Mouse (Mus musculus): ENCODE measurements around the gene Hdac10. TPM values are rescaled to one million over a fixed set of nuclear protein-coding genes. Genes with fewer than 3 reads are reported as not detected.

Hdac10 gene
- 17.9 and 23.3 TPM in 2 replicates for total RNA-seq (2012; rRNA removed)
- polyA plus RNA-seq (2012; ENCODE audit: insufficient read depth in 1 of 2, insufficient read length in 2 of 2, low read depth in 1 of 2, low replicate concordance in 2 of 2, missing spikeins in 1 of 2) = 10 to 100 TPM in 1 of 2 experiments, not detected in 1; 26.6 TPM

DNA sequence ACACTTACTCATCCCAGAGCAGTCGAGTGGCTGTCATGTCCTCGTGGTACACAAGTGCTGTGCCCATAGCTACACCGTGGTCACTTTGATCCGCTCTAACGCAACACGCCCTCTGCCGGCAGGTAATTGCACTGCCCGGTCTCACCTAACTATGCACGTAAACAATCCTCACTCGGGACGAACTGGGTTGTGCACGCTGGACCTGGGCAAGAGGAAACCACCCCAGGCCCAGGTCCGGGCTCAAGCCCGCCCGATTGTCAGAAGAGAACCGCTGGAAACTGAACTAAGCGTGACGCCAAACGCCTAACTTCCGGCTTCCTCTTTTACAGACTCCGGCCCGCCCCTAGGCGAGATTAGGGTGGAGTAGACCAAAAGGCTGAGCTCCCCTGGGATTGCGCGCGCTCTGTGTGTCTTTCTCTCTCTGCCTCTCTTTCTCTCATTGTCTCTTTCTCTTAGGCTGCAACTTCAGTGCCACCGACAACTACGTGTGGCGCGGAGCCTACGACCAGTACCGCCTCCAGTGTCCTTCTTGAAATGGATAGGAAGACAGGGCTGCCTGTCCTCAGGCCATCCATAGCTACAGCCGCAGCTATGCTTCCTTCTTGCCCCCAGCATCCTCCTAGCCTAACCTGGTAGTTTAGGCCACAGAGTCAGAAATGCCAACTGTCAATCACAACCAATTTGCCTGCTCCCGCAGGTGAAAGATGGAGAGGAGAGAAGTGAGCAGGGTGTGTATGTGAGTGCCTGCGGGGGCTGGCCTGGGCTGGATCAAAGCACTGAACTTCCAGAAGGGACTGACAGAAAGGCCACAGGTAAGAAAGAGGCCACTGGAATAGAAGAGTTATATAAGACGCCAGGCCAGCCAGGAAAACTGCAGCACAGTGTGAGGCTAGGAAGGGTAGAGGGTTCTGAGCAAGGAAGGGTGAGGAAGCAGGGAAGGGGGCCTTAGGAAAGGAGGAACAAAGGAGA lies at the start of gene Hdac10:
Gene Hdac10 (minus strand): TSS at position 319 of the 969 bp plus-strand sequence.
- peaks cover 10% of the 10 kb centered on the region; the same call in 1 of the 2 replicates for H3K79me2 ChIP-seq (ENCODE audit: control insufficient read depth, insufficient read depth, low read length, poor library complexity)
- TF ChIP-seq ETS1 (IDR thresholded peaks at IDR 0.05; ENCODE audit: low read depth, low read length) = 0 out of 2 replicates have a peak, but pooled peaks have one; percentile 16
- TF ChIP-seq MAZ (IDR thresholded peaks at IDR 0.05; ENCODE audit: low read depth, low read length) = no peak
- no peak for TF ChIP-seq ZKSCAN1 (IDR thresholded peaks at IDR 0.05; ENCODE audit: low read depth, low read length)
- peak; percentile 90 for TF ChIP-seq NELFE (IDR thresholded peaks at IDR 0.05; ENCODE audit: low read depth, low read length)
- TF ChIP-seq POLR2A (IDR thresholded peaks at IDR 0.05; ENCODE audit: control insufficient read depth in 1 of 2, insufficient read depth in 1 of 2, low read depth in 1 of 2, low read length in 2 of 2, poor library complexity in 1 of 2) = peak; percentile 45 to 93; a peak in 3 of 4 replicates
- TF ChIP-seq KAT2A (conservative IDR thresholded peaks at IDR 0.05; ENCODE audit: low read depth, low read length) = peak; percentile 42; the same call in 1 of the 2 replicates
- TF ChIP-seq EP300 (IDR thresholded peaks at IDR 0.05; ENCODE audit: low read depth in 1 of 2, low read length in 2 of 2) = no peak
- TF ChIP-seq MAX (IDR thresholded peaks at IDR 0.05; ENCODE audit: low read length) = peak; percentile 59; the same call in 1 of the 2 replicates
- TF ChIP-seq MXI1 (IDR thresholded peaks at IDR 0.05; ENCODE audit: low read depth, low read length) = peak; percentile 96
- TF ChIP-seq POLR2AphosphoS5 (IDR thresholded peaks at IDR 0.05; ENCODE audit: borderline replicate concordance, low read depth, low read length) = no peak
- TF ChIP-seq POLR2AphosphoS2 (IDR thresholded peaks at IDR 0.05; ENCODE audit: low read length) = peak; percentile 79; the same call in 1 of the 2 replicates
- peak; percentile 70 to 85 (median 76) for TF ChIP-seq CTCF (IDR thresholded peaks at IDR 0.05 in 2 of 3, conservative IDR thresholded peaks at IDR 0.05 in 1 of 3; ENCODE audit: control insufficient read depth in 1 of 3, insufficient read depth in 1 of 3, low read depth in 2 of 3, low read length in 3 of 3, poor library complexity in 1 of 3, severe bottlenecking in 1 of 3)
- no peak for TF ChIP-seq MYB (IDR thresholded peaks at IDR 0.05; ENCODE audit: low read depth, low read length)
- peak; percentile 90 for TF ChIP-seq ELF1 (IDR thresholded peaks at IDR 0.05; ENCODE audit: low read depth, low read length)
- no peak; the same call in 1 of the 2 replicates for TF ChIP-seq RAD21 (IDR thresholded peaks at IDR 0.05; ENCODE audit: low read depth, low read length)
- TF ChIP-seq TAL1 (IDR thresholded peaks at IDR 0.05; ENCODE audit: low read length) = no peak
- TF ChIP-seq SMC3 (IDR thresholded peaks at IDR 0.05; ENCODE audit: low read depth, low read length) = peak; percentile 20; the same call in 1 of the 2 replicates
- no peak for TF ChIP-seq GABPA (IDR thresholded peaks at IDR 0.05; ENCODE audit: low read depth, low read length)
- TF ChIP-seq HCFC1 (IDR thresholded peaks at IDR 0.05; ENCODE audit: low read depth, low read length) = peak; percentile 79
- 0 out of 2 replicates have a peak, but pooled peaks have one; percentile 53 for TF ChIP-seq E2F4 (IDR thresholded peaks at IDR 0.05; ENCODE audit: borderline replicate concordance, low read depth, low read length)
- TF ChIP-seq SIN3A (IDR thresholded peaks at IDR 0.05; ENCODE audit: low read length) = peak; percentile 86
- peak; percentile 53 for TF ChIP-seq TCF12 (IDR thresholded peaks at IDR 0.05; ENCODE audit: low read depth, low read length)
- no peak for TF ChIP-seq CHD2 (IDR thresholded peaks at IDR 0.05; ENCODE audit: low read length)
- TF ChIP-seq ZMIZ1 (IDR thresholded peaks at IDR 0.05; ENCODE audit: low read depth, low read length) = peak; percentile 76; the same call in 1 of the 2 replicates
- TF ChIP-seq UBTF (IDR thresholded peaks at IDR 0.05; ENCODE audit: borderline replicate concordance, insufficient read depth, low read depth, low read length) = no peak
- peak; percentile 24; the same call in 1 of the 2 replicates for TF ChIP-seq GATA1 (IDR thresholded peaks at IDR 0.05; ENCODE audit: low read depth, low read length)
- TF ChIP-seq TBP (IDR thresholded peaks at IDR 0.05; ENCODE audit: low read depth, low read length) = peak; percentile 82
- no peak for TF ChIP-seq CHD1 (IDR thresholded peaks at IDR 0.05; ENCODE audit: low read depth, low read length)
- TF ChIP-seq MYC (IDR thresholded peaks at IDR 0.05; ENCODE audit: low read depth, low read length) = peak; percentile 62
- TF ChIP-seq MEF2A (IDR thresholded peaks at IDR 0.05; ENCODE audit: extremely low read depth, insufficient replicate concordance, low read depth, low read length, poor library complexity, severe bottlenecking) = no peak
- TF ChIP-seq USF2 (IDR thresholded peaks at IDR 0.05; ENCODE audit: borderline replicate concordance in 1 of 2, insufficient read depth in 1 of 2, low read depth in 1 of 2, low read length in 2 of 2) = no peak
- TF ChIP-seq ZC3H11A (IDR thresholded peaks at IDR 0.05; ENCODE audit: low read depth, low read length) = no peak
- no peak for TF ChIP-seq MAFK (IDR thresholded peaks at IDR 0.05; ENCODE audit: borderline replicate concordance, low read depth, low read length)
- no peak for TF ChIP-seq USF1 (IDR thresholded peaks at IDR 0.05; ENCODE audit: low read depth, low read length)
- H3K4me3 ChIP-seq (ENCODE audit: control insufficient read depth in 1 of 2, insufficient read depth in 1 of 2, low read depth in 2 of 2, low read length in 2 of 2) = peak within 1 kb of the TSS; percentile 91 to 94
- H3K4me1 ChIP-seq (ENCODE audit: control insufficient read depth in 1 of 2, insufficient read depth in 2 of 2, low read length in 2 of 2) = peaks cover 2 to 16% of the 10 kb centered on the region in 2 experiments; a peak in 3 of 4 replicates
- no peaks in the 10 kb centered on the region for H3K9me3 ChIP-seq (replicated peaks; ENCODE audit: insufficient read depth, low read length)
- peak within 1 kb of the TSS; percentile 88 for H3K27ac ChIP-seq (ENCODE audit: control insufficient read depth, low read depth, low read length)
- DNase-seq (ENCODE audit: low read depth, low spot score) = peak; percentile 93
- H3K9ac ChIP-seq (ENCODE audit: control insufficient read depth, low read depth, low read length, poor library complexity, severe bottlenecking) = peak within 1 kb of the TSS; percentile 94
- no peaks in the 10 kb centered on the region for H3K27me3 ChIP-seq (ENCODE audit: control insufficient read depth in 1 of 2, insufficient read depth in 2 of 2, low read length in 2 of 2)
- H3K36me3 ChIP-seq (ENCODE audit: control insufficient read depth in 1 of 2, insufficient read depth in 2 of 2, low read length in 2 of 2) = no peaks in the 10 kb centered on the region; a peak in 1 of 4 replicates
